Mouse (Mus musculus) lung, embryonic 14.5 days (tissue): Measurements from ENCODE around the gene Sec31a. TPM values are rescaled to one million over a fixed set of nuclear protein-coding genes. Genes with fewer than 3 reads are reported as not detected.

Source experiments
- ATAC-seq: fragments of 200-750 bp; cut with Nextera tagmentation; 2 replicates; pipeline ENCODE4 v1.8.0; 2017; ENCODE audit warnings: mild to moderate bottlenecking, moderate TSS enrichment, moderate library complexity; ENCODE audit not compliant: insufficient read depth
- DNase-seq: peaks from one replicate; pipeline ENCODE4 v3.0.0-alpha.2; 2015
- H3K27ac ChIP-seq: fragments of 300-500 bp; sonication (generic); 2 replicates; pipeline ENCODE4 v1.5.1; 2014; ENCODE audit warnings: low read depth, mild to moderate bottlenecking, moderate library complexity
- H3K27me3 ChIP-seq: fragments of 300-500 bp; sonication (generic); 2 replicates; pipeline ENCODE4 v1.6.1; 2014; ENCODE audit warnings: low read length, control low read depth; ENCODE audit not compliant: insufficient read depth
- H3K36me3 ChIP-seq: fragments of 300-500 bp; sonication (generic); 2 replicates; pipeline ENCODE4 v1.6.1; 2014; ENCODE audit warnings: control low read depth; ENCODE audit not compliant: insufficient read depth
- H3K4me1 ChIP-seq: fragments of 300-500 bp; sonication (generic); 2 replicates; pipeline ENCODE4 v1.6.1; 2014; ENCODE audit warnings: antibody characterized with exemption, control low read depth; ENCODE audit not compliant: insufficient read depth
- H3K4me2 ChIP-seq: fragments of 300-500 bp; sonication (generic); 2 replicates; pipeline ENCODE4 v1.6.1; 2014; ENCODE audit warnings: mild to moderate bottlenecking
- H3K4me3 ChIP-seq: fragments of 300-500 bp; sonication (generic); 2 replicates; pipeline ENCODE4 v1.5.1; 2014; ENCODE audit warnings: low read depth, low read length
- H3K9ac ChIP-seq: fragments of 300-500 bp; sonication (generic); 2 replicates; pipeline ENCODE4 v1.6.1; 2014
- H3K9me3 ChIP-seq: fragments of 300-500 bp; sonication (generic); 2 replicates; pipeline ENCODE4 v1.6.1; 2016; ENCODE audit warnings: low read depth, low read length, control low read depth
- CTCF ChIP-seq: IDR thresholded peaks from 2 replicates; pipeline ENCODE4 v1.5.1; 2016; ENCODE audit warnings: antibody characterized with exemption, low read depth
- WGBS: fragments of 180-500 bp; shearing (Covaris S2); extraction: QIAGEN DNeasy Blood & Tissue Kit; methylation state at CpG from one replicate; pipeline ENCODE4 v1.1.7; 2014; 5-methylcytosine and 5-hydroxymethylcytosine counted together
- polyA plus RNA-seq: library from polyadenylated mRNA; unstranded; fragments of >200 nt; fragmentation: Nextera tagmentation; extraction: Ambion mirVana; gene quantifications from 2 replicates; pipeline ENCODE4 v1.2.1, GENCODE M21; 2014

Gene Sec31a
- polyA plus RNA-seq = 169 and 170 TPM in 2 replicates

DNA sequence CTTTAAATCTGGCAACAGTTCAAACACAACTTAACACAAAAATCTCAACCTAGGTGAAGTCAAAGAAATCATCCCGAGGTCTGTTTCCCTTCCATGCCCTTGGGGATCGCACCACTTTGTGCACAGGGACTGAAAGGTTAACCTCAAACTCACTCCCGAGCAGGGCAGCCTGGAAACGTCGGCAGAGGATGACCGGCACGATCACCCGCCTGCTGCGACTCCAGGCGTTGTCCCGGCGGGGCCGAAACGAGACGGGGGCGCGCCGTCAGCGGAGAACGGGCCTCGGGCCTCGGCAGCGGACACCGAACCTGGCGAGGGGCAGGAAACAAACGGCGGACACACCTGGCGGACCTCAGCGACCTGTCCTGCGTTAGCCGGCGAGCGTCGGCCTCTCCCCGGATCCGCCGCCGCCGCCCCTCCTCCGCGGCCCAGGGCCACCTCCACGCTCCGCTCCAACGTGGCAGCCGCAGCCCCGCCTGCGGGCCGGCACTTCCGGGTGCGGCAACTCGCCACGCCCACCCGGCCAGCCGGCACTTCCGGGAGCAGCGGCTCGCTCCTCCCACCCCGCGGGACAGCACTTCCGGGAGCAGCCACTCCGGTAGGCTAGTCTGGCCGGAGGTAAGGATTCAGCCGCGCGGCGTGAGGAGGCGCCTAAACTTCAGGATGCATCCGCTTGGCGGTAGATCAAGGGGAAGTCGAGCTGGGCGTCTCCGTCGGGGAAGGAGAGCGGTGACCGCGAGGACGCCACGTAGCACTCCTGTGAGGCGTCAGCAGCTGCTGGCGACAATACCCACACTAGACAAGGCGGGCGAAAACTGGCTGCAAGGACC, at the start of gene Sec31a:
Sec31a (minus strand) TSS at position 474 of the 830 bp plus-strand sequence.
- Histone ChIP-seq H3K4me3 (peak within 1 kb of the TSS; percentile 84), H3K4me2 (peak within 1 kb of the TSS; percentile 72), H3K4me1 (peaks cover 12% of the 10 kb centered on the region; the same call in 1 of the 2 replicates), H3K27ac (peak within 1 kb of the TSS; percentile 94), H3K9me3 (no peaks in the 10 kb centered on the region), H3K27me3 (no peaks in the 10 kb centered on the region), H3K9ac (peak within 1 kb of the TSS; percentile 82), H3K36me3 (peaks cover 37% of the 10 kb centered on the region)
- TF ChIP-seq CTCF = no peak
- under 1% methylated on average over 82 of the region's 82 CpGs for WGBS
- peak; percentile 98 for DNase-seq
- ATAC-seq = peak; percentile 97

DNA sequence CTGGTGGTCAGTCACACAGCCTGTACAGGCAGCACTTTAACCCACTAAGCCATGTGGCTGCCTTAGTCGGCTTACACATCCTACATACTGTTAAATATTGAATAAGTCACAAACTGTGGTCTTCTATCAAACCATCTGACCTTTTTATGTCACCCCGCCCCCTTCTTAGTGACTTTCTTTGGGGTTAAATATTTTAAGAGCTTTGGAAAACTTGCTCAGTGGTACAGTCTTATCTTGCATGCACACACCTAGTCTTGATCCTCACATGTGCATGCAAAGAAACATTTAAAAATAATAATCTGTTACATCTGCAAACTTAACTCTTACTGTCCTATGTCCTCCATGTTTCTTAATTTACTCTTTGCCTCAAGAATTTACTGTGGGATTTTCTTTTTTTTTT, 46.3 kb upstream of the Sec31a start:
- Histone ChIP-seq H3K9me3 (no peaks in the 10 kb centered on the region), H3K27ac (no peak overlapping the region), H3K4me2 (no peak overlapping the region), H3K4me3 (no peak overlapping the region), H3K27me3 (no peaks in the 10 kb centered on the region), H3K9ac (no peak overlapping the region), H3K36me3 (peaks cover 44% of the 10 kb centered on the region), H3K4me1 (no peaks in the 10 kb centered on the region)
- no peak for TF ChIP-seq CTCF
- no peak for ATAC-seq
- no peak for DNase-seq
- 88% methylated on average over 2 of the region's 2 CpGs for WGBS

DNA sequence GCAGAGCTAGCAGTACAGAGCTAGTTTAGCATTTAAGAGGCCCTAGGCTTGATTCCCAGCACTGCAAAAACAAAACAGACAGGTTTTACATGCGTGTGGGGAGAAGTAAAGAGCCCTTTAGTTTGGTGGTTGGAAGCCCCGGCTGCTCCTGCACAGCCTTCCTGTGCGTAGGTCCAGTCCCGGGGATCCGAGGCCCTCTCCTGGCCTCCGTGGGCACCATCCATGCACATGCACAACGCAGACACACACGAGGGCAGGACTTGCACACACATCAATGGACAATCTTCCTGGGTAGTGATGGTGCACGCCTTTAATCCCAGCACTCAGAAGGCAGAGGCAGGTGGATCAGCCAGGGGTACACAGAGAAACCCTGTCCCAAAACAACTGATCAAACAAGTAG, 45.5 kb upstream of the Sec31a start:
- Histone ChIP-seq H3K27me3 (no peaks in the 10 kb centered on the region), H3K4me2 (no peak overlapping the region), H3K4me1 (no peaks in the 10 kb centered on the region), H3K4me3 (no peak overlapping the region), H3K9ac (no peak overlapping the region), H3K36me3 (peaks cover 44% of the 10 kb centered on the region), H3K9me3 (no peaks in the 10 kb centered on the region), H3K27ac (no peak overlapping the region)
- no peak for TF ChIP-seq CTCF
- DNase-seq (no peak), ATAC-seq (no peak)
- WGBS = 87% methylated on average over 9 of the region's 9 CpGs

DNA sequence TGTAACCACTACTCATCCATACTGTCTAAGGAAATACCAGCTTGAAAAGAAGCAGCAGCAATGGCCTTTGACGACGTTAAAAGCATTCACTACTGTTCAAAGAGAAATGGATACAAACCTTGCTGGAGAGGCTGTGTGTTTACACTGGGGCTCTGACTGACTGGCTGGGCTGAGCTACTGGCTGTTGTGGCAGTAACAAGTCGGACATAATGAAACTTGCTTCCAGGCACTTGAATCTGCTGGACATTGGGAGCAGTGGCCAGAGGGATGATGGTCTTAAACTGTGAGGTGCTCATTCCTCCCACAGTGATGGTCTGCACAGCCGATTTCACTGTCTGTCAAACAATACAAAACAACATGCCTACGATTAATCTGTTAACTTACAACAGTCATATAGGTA, 43.4 kb upstream of the Sec31a start:
- no peak overlapping the region for H3K27ac ChIP-seq
- H3K4me2 ChIP-seq = no peak overlapping the region
- no peaks in the 10 kb centered on the region for H3K27me3 ChIP-seq
- no peak for TF ChIP-seq CTCF
- peaks cover 57% of the 10 kb centered on the region for H3K36me3 ChIP-seq
- no peaks in the 10 kb centered on the region for H3K9me3 ChIP-seq
- no peak for DNase-seq
- WGBS = 85% methylated on average over 5 of the region's 5 CpGs
- no peaks in the 10 kb centered on the region for H3K4me1 ChIP-seq
- ATAC-seq = no peak
- no peak overlapping the region for H3K4me3 ChIP-seq
- H3K9ac ChIP-seq = no peak overlapping the region

DNA sequence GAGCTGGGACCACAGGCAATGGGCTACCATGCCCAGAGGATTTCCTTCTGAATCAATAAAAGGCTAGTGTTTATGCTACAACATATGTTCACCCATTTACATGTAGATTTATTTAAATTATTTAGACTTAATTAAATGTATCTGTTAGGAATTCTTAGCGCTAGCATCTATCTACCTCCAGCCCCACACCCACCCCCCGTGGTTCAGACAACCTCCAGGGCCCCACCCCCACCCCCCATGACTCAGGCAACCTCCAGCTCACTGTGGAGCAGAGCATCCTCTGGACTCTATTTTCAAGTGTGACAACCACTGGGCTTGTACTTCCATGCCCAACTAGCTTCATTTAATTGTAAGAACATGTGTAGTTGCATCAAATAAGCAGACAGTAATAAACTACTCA, 35.8 kb upstream of the Sec31a start:
- WGBS = 84% methylated on average over 2 of the region's 2 CpGs
- H3K4me2 ChIP-seq = no peak overlapping the region
- DNase-seq (no peak), ATAC-seq (no peak)
- H3K36me3 ChIP-seq = peaks cover 78% of the 10 kb centered on the region
- no peak for TF ChIP-seq CTCF
- H3K9ac ChIP-seq = no peak overlapping the region
- H3K9me3 ChIP-seq = no peaks in the 10 kb centered on the region
- H3K27me3 ChIP-seq = no peaks in the 10 kb centered on the region
- H3K27ac ChIP-seq = no peak overlapping the region
- no peak overlapping the region for H3K4me3 ChIP-seq
- H3K4me1 ChIP-seq = no peaks in the 10 kb centered on the region

DNA sequence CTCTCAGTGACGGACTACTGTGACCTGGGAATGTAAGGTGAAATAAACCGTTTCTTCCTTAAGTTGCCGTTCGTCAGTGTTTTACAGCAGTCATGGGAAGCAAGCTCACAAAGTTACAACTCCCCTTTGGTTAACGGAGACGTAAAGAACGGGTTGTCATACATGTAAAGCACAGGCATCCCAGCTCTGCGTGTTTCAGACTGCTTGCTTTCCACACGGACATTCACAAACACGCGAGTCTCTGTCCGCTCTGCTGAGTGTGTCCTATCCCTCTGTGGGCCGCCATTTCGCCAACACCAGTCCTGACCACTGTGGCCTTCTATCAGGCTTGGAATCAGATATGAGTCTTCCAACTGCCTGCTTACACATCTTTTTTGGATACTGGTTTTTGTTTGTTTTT, 22.8 kb upstream of the Sec31a start:
- DNase-seq = no peak
- Histone ChIP-seq H3K9ac (no peak overlapping the region), H3K36me3 (0 out of 2 replicates have a peak, but pooled peaks cover 23% of the 10 kb centered on the region), H3K27ac (no peak overlapping the region), H3K4me3 (no peak overlapping the region), H3K4me1 (no peaks in the 10 kb centered on the region), H3K27me3 (no peaks in the 10 kb centered on the region), H3K4me2 (no peak overlapping the region), H3K9me3 (no peaks in the 10 kb centered on the region)
- no peak for TF ChIP-seq CTCF
- WGBS = 92% methylated on average over 14 of the region's 14 CpGs
- ATAC-seq = no peak

DNA sequence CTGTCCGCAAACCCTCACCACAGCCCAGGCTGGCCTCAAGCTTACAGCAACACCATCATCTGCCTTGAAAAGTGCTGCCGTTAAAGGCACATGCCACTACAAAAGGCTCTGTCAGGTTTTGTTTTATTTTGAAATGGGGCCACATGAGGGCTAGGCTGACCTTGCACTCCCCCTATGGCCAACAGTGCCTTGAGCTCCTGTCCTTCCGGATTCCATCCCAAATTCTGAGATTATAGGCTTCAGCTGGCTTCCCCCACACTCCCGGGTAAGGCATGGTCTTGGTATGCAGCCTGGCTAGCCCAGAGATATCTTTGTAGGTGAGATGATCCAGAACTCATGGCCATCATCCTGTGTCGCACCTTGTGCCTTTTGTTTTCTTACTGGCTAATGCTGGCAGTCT, 21.9 kb upstream of the Sec31a start:
- Histone ChIP-seq H3K36me3 (0 out of 2 replicates have a peak, but pooled peaks cover 23% of the 10 kb centered on the region), H3K4me3 (no peak overlapping the region), H3K27me3 (no peaks in the 10 kb centered on the region), H3K9ac (no peak overlapping the region), H3K9me3 (no peaks in the 10 kb centered on the region), H3K27ac (no peak overlapping the region), H3K4me1 (no peaks in the 10 kb centered on the region), H3K4me2 (no peak overlapping the region)
- no peak for DNase-seq
- no peak for ATAC-seq
- 93% methylated on average over 5 of the region's 5 CpGs for WGBS
- no peak for TF ChIP-seq CTCF
